Mouse (Mus musculus) testis, adult 2 months (tissue): Measurements from ENCODE around the gene Cfap44. TPM values are rescaled to one million over a fixed set of nuclear protein-coding genes. Genes with fewer than 3 reads are reported as not detected.
A peak's percentile ranks its signal among the peaks of the same experiment; 100 is the strongest.
"Not testable (repeated sequence)": the region's sequence is repeated elsewhere in the genome, so short reads cannot be mapped to it uniquely, and the experiment has no call there.

Experiments
- H3K27ac ChIP-seq: fragments of 200-500 bp; 2 replicates; pipeline ENCODE4 v1.5.1; 2012; ENCODE audit warnings: low read depth, low read length; ENCODE audit not compliant: control insufficient read depth, insufficient read depth
- H3K27me3 ChIP-seq: fragments of 200-500 bp; 2 replicates; pipeline ENCODE4 v1.6.1; 2012; ENCODE audit warnings: mild to moderate bottlenecking, low read length, moderate library complexity; ENCODE audit not compliant: control insufficient read depth, insufficient read depth
- H3K36me3 ChIP-seq: fragments of 200-500 bp; 2 replicates; pipeline ENCODE4 v1.6.1; 2012; ENCODE audit warnings: mild to moderate bottlenecking, low read length; ENCODE audit not compliant: control insufficient read depth, insufficient read depth
- H3K4me1 ChIP-seq: fragments of 200-500 bp; 2 replicates; pipeline ENCODE4 v1.6.1; 2012; ENCODE audit warnings: low read length; ENCODE audit not compliant: control insufficient read depth, insufficient read depth
- H3K4me3 ChIP-seq: fragments of 200-500 bp; 2 replicates; pipeline ENCODE4 v1.5.1; 2012; ENCODE audit warnings: low read depth, mild to moderate bottlenecking, low read length, moderate library complexity, mixed read lengths; ENCODE audit not compliant: control insufficient read depth
- CTCF ChIP-seq: fragments of 200-500 bp; IDR thresholded peaks from 2 replicates; pipeline ENCODE4 v1.5.1; 2012; ENCODE audit warnings: low read depth, mild to moderate bottlenecking, inconsistent platforms, low read length, moderate library complexity; ENCODE audit not compliant: control insufficient read depth, insufficient read depth, insufficient replicate concordance
- POLR2A ChIP-seq: fragments of 200-500 bp; IDR thresholded peaks from 2 replicates; pipeline ENCODE4 v1.6.1; 2012; ENCODE audit warnings: low read depth, mild to moderate bottlenecking, inconsistent platforms, low read length, moderate library complexity; ENCODE audit not compliant: control insufficient read depth
- polyA plus RNA-seq: library from polyadenylated mRNA; depleted of rRNA; stranded (reverse); fragments of >200 nt; gene quantifications from 2 replicates; pipeline ENCODE4 v1.2.3, GENCODE M21; 2012

The Cfap44 gene
- polyA plus RNA-seq, 1 experiment, result 20.3 TPM

GRCm38 (mm10) chr16:44430021-44430420 lies 35.4 kb downstream of the Cfap44 start:
- no peaks in the 10 kb centered on the region for H3K27me3 ChIP-seq
- no peaks in the 10 kb centered on the region for H3K36me3 ChIP-seq
- H3K27ac ChIP-seq, result no peak overlapping the region
- no peak overlapping the region for H3K4me3 ChIP-seq
- H3K4me1 ChIP-seq, result no peaks in the 10 kb centered on the region
- TF ChIP-seq CTCF, result no peak
- TF ChIP-seq POLR2A, result no peak

GRCm38 (mm10) chr16:44434931-44435330 lies 40.3 kb downstream of the Cfap44 start:
- no peaks in the 10 kb centered on the region for H3K4me1 ChIP-seq
- TF ChIP-seq POLR2A, result no peak
- no peak for TF ChIP-seq CTCF
- no peak overlapping the region for H3K4me3 ChIP-seq
- H3K36me3 ChIP-seq, result no peaks in the 10 kb centered on the region
- no peaks in the 10 kb centered on the region for H3K27me3 ChIP-seq
- H3K27ac ChIP-seq, result no peak overlapping the region

- TF ChIP-seq CTCF (peak; percentile 22; the same call in 1 of the 2 replicates), POLR2A (no peak)
- no peak overlapping the region for H3K27ac ChIP-seq
- no peaks in the 10 kb centered on the region for H3K4me1 ChIP-seq
- no peaks in the 10 kb centered on the region for H3K27me3 ChIP-seq
- no peak overlapping the region for H3K4me3 ChIP-seq
- no peaks in the 10 kb centered on the region for H3K36me3 ChIP-seq
Measured at GRCm38 (mm10) chr16:44435481-44435880, 40.9 kb downstream of the Cfap44 start.

DNA sequence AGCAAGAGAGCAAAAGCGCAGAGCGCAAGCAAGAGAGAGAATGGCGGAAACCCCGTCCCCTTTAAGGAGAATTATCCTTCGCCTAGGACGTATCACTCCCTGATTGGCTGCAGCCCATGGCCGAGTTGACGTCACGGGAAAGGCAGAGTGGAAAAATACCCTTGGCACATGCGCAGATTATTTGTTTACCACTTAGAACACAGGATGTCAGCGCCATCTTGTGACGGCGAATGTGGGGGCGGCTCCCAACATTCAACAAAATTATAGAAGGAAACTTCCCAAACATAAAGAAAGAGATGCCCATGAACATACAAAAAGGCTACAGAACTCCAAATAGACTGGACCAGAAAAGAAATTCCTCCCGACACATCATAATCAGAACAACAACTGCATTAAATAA lies 47.3 kb downstream of the Cfap44 start:
- not testable (repeated sequence) for H3K27ac ChIP-seq, H3K4me3 ChIP-seq, H3K36me3 ChIP-seq, H3K27me3 ChIP-seq, H3K4me1 ChIP-seq

- no peak overlapping the region for H3K27ac ChIP-seq
- H3K27me3 ChIP-seq, result no peaks in the 10 kb centered on the region
- H3K4me3 ChIP-seq, result no peak overlapping the region
- TF ChIP-seq CTCF (no peak), POLR2A (no peak)
- H3K36me3 ChIP-seq, result no peaks in the 10 kb centered on the region
- H3K4me1 ChIP-seq, result no peaks in the 10 kb centered on the region
Measured at GRCm38 (mm10) chr16:44457858-44458257, 63.3 kb downstream of the Cfap44 start.

- no peak overlapping the region for H3K27ac ChIP-seq
- H3K27me3 ChIP-seq, result no peaks in the 10 kb centered on the region
- no peak overlapping the region for H3K4me3 ChIP-seq
- H3K4me1 ChIP-seq, result no peaks in the 10 kb centered on the region
- H3K36me3 ChIP-seq, result no peaks in the 10 kb centered on the region
- TF ChIP-seq CTCF, result no peak
Measured at GRCm38 (mm10) chr16:44458826-44459225, 64.2 kb downstream of the Cfap44 start.

GRCm38 (mm10) chr16:44460922-44461321 lies 66.3 kb downstream of the Cfap44 start:
- no peaks in the 10 kb centered on the region for H3K36me3 ChIP-seq
- H3K27me3 ChIP-seq, result no peaks in the 10 kb centered on the region
- no peak overlapping the region for H3K4me3 ChIP-seq
- no peak for TF ChIP-seq POLR2A
- no peak for TF ChIP-seq CTCF
- H3K4me1 ChIP-seq, result no peaks in the 10 kb centered on the region
- no peak overlapping the region for H3K27ac ChIP-seq

- Histone ChIP-seq H3K4me3 (no peak overlapping the region), H3K27ac (0 out of 2 replicates have a peak overlapping the region, but pooled peaks have one; percentile 12), H3K36me3 (no peaks in the 10 kb centered on the region), H3K27me3 (no peaks in the 10 kb centered on the region), H3K4me1 (no peaks in the 10 kb centered on the region)
- TF ChIP-seq POLR2A, result no peak
- TF ChIP-seq CTCF, result no peak
Measured at GRCm38 (mm10) chr16:44475281-44475680, 80.7 kb downstream of the Cfap44 start.
